Mouse (Mus musculus) thymus, adult 2 months (tissue): ENCODE measurements around the gene Avpi1.

Experiments used
- CTCF ChIP-seq: fragments of 200-500 bp; IDR thresholded peaks from 2 replicates; pipeline ENCODE4 v1.5.1; 2012; ENCODE audit warnings: mild to moderate bottlenecking, control low read depth, low read length, moderate library complexity, borderline replicate concordance; ENCODE audit not compliant: control insufficient read depth, poor library complexity, insufficient read depth; ENCODE audit errors: extremely low read depth
- POLR2A ChIP-seq: fragments of 200-500 bp; IDR thresholded peaks from 2 replicates; pipeline ENCODE4 v1.6.1; 2012; ENCODE audit warnings: mild to moderate bottlenecking, low read length, control low read depth, moderate library complexity; ENCODE audit not compliant: control insufficient read depth, poor library complexity, insufficient read depth; ENCODE audit errors: extremely low read depth

- no peak for TF ChIP-seq POLR2A
- TF ChIP-seq CTCF, result no peak
These were observed 38.6 kb upstream of the Avpi1 start for GRCm38 (mm10) chr19:42167489-42167888.
